In genomic region chr12:35246226-35247014, GRCm38 (mm10) we compare ENCODE assay signal across 16 mouse cellular contexts.
A peak's percentile ranks its signal among the peaks of the same experiment; 100 is the strongest.
DNase-seq lines count a peak whose midpoint lies in the region; ATAC-seq and TF ChIP-seq lines count a peak whose summit lies in the region.
"Had no signal": no experiment of that assay in that cellular context is flagged by ENCODE, and none has a peak within 500 bp of the region (broad histone marks: within the 10 kb centered on the region; RNA-seq: fewer than 3 reads in every experiment).

No protein-coding gene starts in this region.

- H3K27me3 ChIP-seq in limb, embryonic 14.5 days (ENCODE audit: control insufficient read depth, insufficient read depth, low read length), result no peaks in the 10 kb centered on the region
- H3K27me3 ChIP-seq: embryonic facial prominence, embryonic 12.5 days; forebrain, embryonic 12.5 days; heart, embryonic 13.5 days; liver, embryonic 12.5 days; megakaryocyte, embryonic 14.5 days had no signal

- 52% methylated on average over 5 of the region's 5 CpGs for whole genome bisulfite sequencing in lung, adult 2 months
- 53% methylated on average over 5 of the region's 5 CpGs for WGBS in limb, embryonic 14.5 days

- H3K4me2 ChIP-seq in limb, embryonic 14.5 days (replicated peaks; ENCODE audit: low read depth, low read length, severe bottlenecking), result no peak overlapping the region
- H3K4me2 ChIP-seq: embryonic facial prominence, embryonic 12.5 days; forebrain, embryonic 12.5 days; heart, embryonic 13.5 days; liver, embryonic 12.5 days had no signal

- H3K36me3 ChIP-seq in limb, embryonic 14.5 days (ENCODE audit: control insufficient read depth, insufficient read depth, low read length), result no peaks in the 10 kb centered on the region
- H3K36me3 ChIP-seq: embryonic facial prominence, embryonic 12.5 days; forebrain, embryonic 12.5 days; heart, embryonic 13.5 days; hindbrain, embryonic 10.5 days; liver, embryonic 12.5 days had no signal

- H3K9me3 ChIP-seq in limb, embryonic 14.5 days (ENCODE audit: control insufficient read depth, low read length), result no peaks in the 10 kb centered on the region
- H3K9me3 ChIP-seq: embryonic facial prominence, embryonic 12.5 days; forebrain, embryonic 12.5 days; heart, embryonic 13.5 days; hindbrain, embryonic 10.5 days; liver, embryonic 12.5 days; megakaryocyte, embryonic 14.5 days had no signal

- peak; percentile 50 for ATAC-seq in limb, embryonic 14.5 days (ENCODE audit: low FRiP score, low read depth)
- ATAC-seq: liver, embryonic 12.5 days had no signal

- TF ChIP-seq POLR2A in lung, adult 2 months (IDR thresholded peaks at IDR 0.05; ENCODE audit: borderline replicate concordance, extremely low read depth, low read depth, low read length), result no peak
- no peak for TF ChIP-seq POLR2A in limb, embryonic 14.5 days (IDR thresholded peaks at IDR 0.05; ENCODE audit: borderline replicate concordance, extremely low read depth, insufficient read depth, insufficient read length)

- TF ChIP-seq CTCF in lung, adult 2 months (IDR thresholded peaks at IDR 0.05; ENCODE audit: insufficient read depth, low read length), result no peak

- no peak overlapping the region for H3K27ac ChIP-seq in limb, embryonic 14.5 days (replicated peaks; ENCODE audit: low read depth, low read length)
- H3K27ac ChIP-seq: embryonic facial prominence, embryonic 12.5 days; forebrain, embryonic 12.5 days; heart, embryonic 13.5 days; hindbrain, embryonic 10.5 days; liver, embryonic 12.5 days had no signal

- peak; percentile 18 to 53 for DNase-seq in lung, adult 18-20 months
- no peak for DNase-seq in lung, adult 2 months
- DNase-seq in NIH3T3 (ENCODE audit: low read depth), result peak; percentile 78
- peak; percentile 35 for DNase-seq in limb, embryonic 14.5 days (ENCODE audit: low spot score)
- DNase-seq in lung, postnatal 4 days, result peak; percentile 23 to 30
- no peak for DNase-seq in left cerebral cortex, adult 18-20 months (ENCODE audit: low spot score in 2 of 2)
- DNase-seq in B cell, adult 2 months, result no peak
- DNase-seq: adrenal gland, postnatal 14 days; cerebellum, postnatal 25 days; gastrocnemius, postnatal 14 days had no signal

- H3K4me1 ChIP-seq in lung, adult 2 months (ENCODE audit: control insufficient read depth, insufficient read depth, low read length), result peaks cover 4% of the 10 kb centered on the region
- no peaks in the 10 kb centered on the region for H3K4me1 ChIP-seq in limb, embryonic 14.5 days (ENCODE audit: control insufficient read depth, insufficient read depth, low read length)
- H3K4me1 ChIP-seq: embryonic facial prominence, embryonic 12.5 days; forebrain, embryonic 12.5 days; heart, embryonic 13.5 days; hindbrain, embryonic 10.5 days; liver, embryonic 12.5 days; megakaryocyte, embryonic 14.5 days had no signal

- no peak overlapping the region for H3K9ac ChIP-seq in limb, embryonic 14.5 days (ENCODE audit: low read depth, low read length, severe bottlenecking)
- H3K9ac ChIP-seq: embryonic facial prominence, embryonic 12.5 days; forebrain, embryonic 12.5 days; heart, embryonic 13.5 days; liver, embryonic 12.5 days had no signal

- no peak overlapping the region for H3K4me3 ChIP-seq in lung, adult 2 months (replicated peaks; ENCODE audit: extremely low read depth, low read depth, low read length)
- H3K4me3 ChIP-seq in limb, embryonic 14.5 days (replicated peaks; ENCODE audit: low read length), result no peak overlapping the region
- H3K4me3 ChIP-seq: embryonic facial prominence, embryonic 12.5 days; forebrain, embryonic 12.5 days; heart, embryonic 13.5 days; hindbrain, embryonic 10.5 days; liver, embryonic 12.5 days; megakaryocyte, embryonic 14.5 days had no signal

Comparison
In these comparisons a context has a peak if more than half of its experiments do, and no peak if none do; other contexts are left out.
1. DNase-seq: peak in lung, adult 18-20 months (2 of 2), NIH3T3 (single experiment), limb, embryonic 14.5 days (single experiment) and lung, postnatal 4 days (2 of 2); none in lung, adult 2 months (single experiment), left cerebral cortex, adult 18-20 months (0 of 2) and B cell, adult 2 months (0 of 2).